Mouse (Mus musculus): ENCODE data around the gene Gm527.

DNA sequence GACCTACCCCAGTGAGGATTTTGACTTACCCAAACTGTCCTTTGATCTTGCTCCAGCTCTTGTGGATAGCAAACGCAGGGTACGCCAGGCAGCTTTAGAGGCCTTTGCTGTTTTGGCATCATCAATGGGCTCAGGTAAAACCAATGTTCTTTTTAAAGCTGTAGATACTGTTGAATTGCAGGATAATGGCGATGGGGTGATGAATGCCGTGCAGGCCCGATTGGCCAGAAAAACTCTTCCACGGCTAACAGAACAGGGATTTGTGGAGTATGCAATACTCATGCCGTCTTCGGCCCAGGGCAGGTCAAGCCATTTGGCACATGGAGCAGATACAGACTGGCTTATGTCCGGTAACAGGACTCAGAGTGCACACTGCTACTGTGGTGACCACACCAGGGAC, 49.8 kb downstream of the Gm527 start:
- TF ChIP-seq CTCF (IDR thresholded peaks at IDR 0.05; ENCODE audit: extremely low read depth, insufficient read length, insufficient replicate concordance, low read depth, low read length) (no peak), POLR2A (IDR thresholded peaks at IDR 0.05; ENCODE audit: low read depth, low read length) (no peak)
